In genomic region chr4:141901711-141902478, GRCm38 (mm10) we compare ENCODE assay signal across 13 mouse cellular contexts. TPM values are rescaled to one million over a fixed set of nuclear protein-coding genes. Genes with fewer than 3 reads are reported as not detected.
DNase-seq lines count a peak whose midpoint lies in the region; ATAC-seq and TF ChIP-seq lines count a peak whose summit lies in the region.
"Had no signal": no experiment of that assay in that cellular context is flagged by ENCODE, and none has a peak within 500 bp of the region (broad histone marks: within the 10 kb centered on the region; RNA-seq: fewer than 3 reads in every experiment).

No protein-coding gene starts in this region.

- H3K4me2 ChIP-seq in forebrain, embryonic 11.5 days (ENCODE audit: low read depth, low read length, severe bottlenecking): 0 out of 2 replicates have a peak overlapping the region, but pooled peaks have one; percentile 22
- 0 out of 2 replicates have a peak overlapping the region, but pooled peaks have one; percentile 8 for H3K4me2 ChIP-seq in hindbrain, postnatal 0 days (ENCODE audit: low read depth, low read length)
- H3K4me2 ChIP-seq in neural tube, embryonic 15.5 days: peak overlapping the region; percentile 21; the same call in 1 of the 2 replicates
- H3K4me2 ChIP-seq: heart, embryonic 13.5 days had no signal

- intact Hi-C loops in left cerebral cortex, postnatal 36 days (cut with DNase I): no loop called here

- H3K9me3 ChIP-seq in forebrain, embryonic 11.5 days (ENCODE audit: control insufficient read depth, low read length): no peaks in the 10 kb centered on the region
- H3K9me3 ChIP-seq in hindbrain, postnatal 0 days (ENCODE audit: low read length): no peaks in the 10 kb centered on the region
- no peaks in the 10 kb centered on the region for H3K9me3 ChIP-seq in neural tube, embryonic 15.5 days (replicated peaks)
- H3K9me3 ChIP-seq: heart, embryonic 13.5 days had no signal

- H3K27me3 ChIP-seq in forebrain, embryonic 11.5 days (ENCODE audit: control insufficient read depth, insufficient read depth, low read length): no peaks in the 10 kb centered on the region
- H3K27me3 ChIP-seq in hindbrain, postnatal 0 days (ENCODE audit: insufficient read depth, low read length): no peaks in the 10 kb centered on the region
- no peaks in the 10 kb centered on the region for H3K27me3 ChIP-seq in neural tube, embryonic 15.5 days (replicated peaks)
- H3K27me3 ChIP-seq: CH12.LX had no signal

- no peaks in the 10 kb centered on the region for H3K36me3 ChIP-seq in forebrain, embryonic 11.5 days (ENCODE audit: control insufficient read depth, insufficient read depth, low read length)
- H3K36me3 ChIP-seq in hindbrain, postnatal 0 days (ENCODE audit: insufficient read depth, low read length): no peaks in the 10 kb centered on the region
- H3K36me3 ChIP-seq in neural tube, embryonic 15.5 days: no peaks in the 10 kb centered on the region
- H3K36me3 ChIP-seq: heart, embryonic 13.5 days had no signal

- peak overlapping the region; percentile 16; the same call in 1 of the 2 replicates for H3K9ac ChIP-seq in forebrain, embryonic 11.5 days (ENCODE audit: low read length)
- no peak overlapping the region for H3K9ac ChIP-seq in hindbrain, postnatal 0 days (replicated peaks; ENCODE audit: low read length)
- no peak overlapping the region for H3K9ac ChIP-seq in neural tube, embryonic 15.5 days (replicated peaks)
- H3K9ac ChIP-seq: heart, embryonic 13.5 days had no signal

- TF ChIP-seq CTCF in hindbrain, postnatal 0 days (IDR thresholded peaks at IDR 0.05; ENCODE audit: low read depth): no peak

- H3K27ac ChIP-seq in forebrain, embryonic 11.5 days (ENCODE audit: low read depth, low read length): peak overlapping the region; percentile 94
- peak overlapping the region; percentile 38; the same call in 1 of the 2 replicates for H3K27ac ChIP-seq in hindbrain, postnatal 0 days
- H3K27ac ChIP-seq in neural tube, embryonic 15.5 days (replicated peaks): peak overlapping the region; percentile 73
- H3K27ac ChIP-seq: heart, embryonic 13.5 days had no signal

- no peak overlapping the region for H3K4me3 ChIP-seq in forebrain, embryonic 11.5 days (ENCODE audit: low read depth, low read length)
- H3K4me3 ChIP-seq in hindbrain, postnatal 0 days (ENCODE audit: low read length): no peak overlapping the region
- no peak overlapping the region for H3K4me3 ChIP-seq in neural tube, embryonic 15.5 days (replicated peaks)
- H3K4me3 ChIP-seq: heart, embryonic 13.5 days had no signal

- peak; percentile 78 for ATAC-seq in forebrain, embryonic 11.5 days (replicated peaks; ENCODE audit: low FRiP score)
- ATAC-seq in hindbrain, postnatal 0 days: peak; percentile 66
- peak; percentile 45 for ATAC-seq in neural tube, embryonic 15.5 days (ENCODE audit: low FRiP score)

- WGBS in forebrain, embryonic 11.5 days: 27% methylated on average over 17 of the region's 17 CpGs
- WGBS in hindbrain, postnatal 0 days: 18% methylated on average over 17 of the region's 17 CpGs
- WGBS in neural tube, embryonic 15.5 days: 34% methylated on average over 17 of the region's 17 CpGs

- H3K4me1 ChIP-seq in forebrain, embryonic 11.5 days (replicated peaks; ENCODE audit: control insufficient read depth, insufficient read depth, low read length): peaks cover 36% of the 10 kb centered on the region
- H3K4me1 ChIP-seq in hindbrain, postnatal 0 days (ENCODE audit: insufficient read depth, low read length): peaks cover 15% of the 10 kb centered on the region
- peaks cover 39% of the 10 kb centered on the region for H3K4me1 ChIP-seq in neural tube, embryonic 15.5 days

- peak; percentile 28 to 37 for DNase-seq in layer of hippocampus, postnatal 10 days (ENCODE audit: low spot score in 2 of 2)
- DNase-seq in layer of hippocampus, adult 8-10 months (ENCODE audit: low spot score in 2 of 2): no peak
- DNase-seq in forebrain, embryonic 11.5 days (ENCODE audit: low spot score): peak; percentile 72
- peak; percentile 61 for DNase-seq in hindbrain, postnatal 0 days (ENCODE audit: low spot score)
- no peak for DNase-seq in B cell, adult 2 months
- DNase-seq in left cerebral cortex, postnatal 36 days (ENCODE audit: low spot score in 2 of 2): no peak
- DNase-seq: kidney, adult 11 months; right cerebral cortex, postnatal 25 days had no signal

RNA-seq across cellular contexts. Expression of gene Efhd2, which starts 27.2 kb away (rescaled TPM):
- 10 to 100 TPM; 43.8 to 46.9 TPM for total RNA-seq in layer of hippocampus, postnatal 10 days (2021)
- 100 to 1,000 TPM; 160 to 177 (median 162) TPM for total RNA-seq in layer of hippocampus, adult 8-10 months (2022)
- 43.4 and 45.3 TPM in 2 replicates for polyA plus RNA-seq in forebrain, embryonic 11.5 days (2014; fragmentation: Nextera tagmentation; extraction: Ambion mirVana)
- total RNA-seq in hindbrain, postnatal 0 days (2014; rRNA removed): 39.4 and 49.2 TPM in 2 replicates
- 62.5 and 64.8 TPM in 2 replicates for polyA plus RNA-seq in hindbrain, postnatal 0 days (2015; fragmentation: Nextera tagmentation; extraction: Ambion mirVana)
- polyA plus RNA-seq in neural tube, embryonic 15.5 days (2015; fragmentation: Nextera tagmentation; extraction: Ambion mirVana): 75.6 and 85.4 TPM in 2 replicates
- 100 to 1,000 TPM; 233 to 306 TPM for total RNA-seq in left cerebral cortex, postnatal 36 days (2021)

RNA-seq across cellular contexts. Expression of gene Ctrc, which starts 55.7 kb away (rescaled TPM):
- not detected for total RNA-seq in layer of hippocampus, postnatal 10 days (2021)
- not detected for total RNA-seq in layer of hippocampus, adult 8-10 months (2022)
- polyA plus RNA-seq in forebrain, embryonic 11.5 days (2014; fragmentation: Nextera tagmentation; extraction: Ambion mirVana): not detected in 2 replicates
- total RNA-seq in hindbrain, postnatal 0 days (2014; rRNA removed): not detected in 2 replicates
- polyA plus RNA-seq in hindbrain, postnatal 0 days (2015; fragmentation: Nextera tagmentation; extraction: Ambion mirVana): not detected in 2 replicates
- polyA plus RNA-seq in neural tube, embryonic 15.5 days (2015; fragmentation: Nextera tagmentation; extraction: Ambion mirVana): not detected in 2 replicates
- total RNA-seq in left cerebral cortex, postnatal 36 days (2021): not detected
- total RNA-seq: CH12.LX; common myeloid progenitor, adult 5-6 weeks; left cerebral cortex, adult 18-20 months had no signal
- polyA plus RNA-seq: heart, embryonic 13.5 days had no signal

Comparison
In these comparisons a context has a peak if more than half of its experiments do, and no peak if none do; other contexts are left out.
1. DNase-seq: peak in layer of hippocampus, postnatal 10 days (2 of 2), forebrain, embryonic 11.5 days (single experiment) and hindbrain, postnatal 0 days (single experiment); none in layer of hippocampus, adult 8-10 months (0 of 2), B cell, adult 2 months (0 of 2) and left cerebral cortex, postnatal 36 days (0 of 2).
2. H3K27ac ChIP-seq: peak in every context shown above with its lines; median percentile 94 in forebrain, embryonic 11.5 days; 73 in neural tube, embryonic 15.5 days; 38 in hindbrain, postnatal 0 days.
3. Peak in every context shown above with its lines, with median percentiles within 50 percentile points of each other: ATAC-seq and H3K4me2 ChIP-seq.